Mouse (Mus musculus) bone marrow, adult 2 months (tissue): ENCODE data around the gene Maml3. TPM values are rescaled to one million over a fixed set of nuclear protein-coding genes. Genes with fewer than 3 reads are reported as not detected.

Experiments used
- H3K27ac ChIP-seq: fragments of 200-500 bp; 2 replicates; pipeline ENCODE4 v1.5.1; 2012; ENCODE audit warnings: low read depth, mild to moderate bottlenecking, control low read depth, inconsistent platforms, low read length; ENCODE audit not compliant: control insufficient read depth, poor library complexity, insufficient read depth
- H3K4me1 ChIP-seq: fragments of 200-500 bp; 2 replicates; pipeline ENCODE4 v1.6.1; 2011; ENCODE audit warnings: low read length; ENCODE audit not compliant: control insufficient read depth, insufficient read depth
- H3K4me3 ChIP-seq: fragments of 200-500 bp; replicated peaks from 2 replicates; pipeline ENCODE3; 2011; ENCODE audit warnings: mild to moderate bottlenecking, low read depth, low read length, control low read depth; ENCODE audit not compliant: control insufficient read depth
- CTCF ChIP-seq: fragments of 200-500 bp; IDR thresholded peaks from 2 replicates; pipeline ENCODE4 v1.5.1; 2011; ENCODE audit warnings: low read length, control low read depth; ENCODE audit not compliant: control insufficient read depth, insufficient read depth
- POLR2A ChIP-seq: fragments of 200-500 bp; IDR thresholded peaks from 2 replicates; pipeline ENCODE4 v1.6.1; 2011; ENCODE audit warnings: low read depth, mild to moderate bottlenecking, control low read depth, low read length, borderline replicate concordance; ENCODE audit not compliant: control insufficient read depth
- WGBS: fragments of 180-500 bp; shearing (Covaris S2); methylation state at CpG from one replicate; pipeline ENCODE4 v1.1.7; 2018; 5-methylcytosine and 5-hydroxymethylcytosine counted together
- polyA plus RNA-seq: library from polyadenylated mRNA; stranded (reverse); fragments of >200 nt; gene quantifications from 2 replicates; pipeline ENCODE4 v1.2.4, GENCODE M21; 2011; ENCODE audit warnings: low replicate concordance; ENCODE audit not compliant: missing spikeins, insufficient read depth, insufficient read length

Gene Maml3
- polyA plus RNA-seq, 1 experiment = 4.9 TPM

DNA sequence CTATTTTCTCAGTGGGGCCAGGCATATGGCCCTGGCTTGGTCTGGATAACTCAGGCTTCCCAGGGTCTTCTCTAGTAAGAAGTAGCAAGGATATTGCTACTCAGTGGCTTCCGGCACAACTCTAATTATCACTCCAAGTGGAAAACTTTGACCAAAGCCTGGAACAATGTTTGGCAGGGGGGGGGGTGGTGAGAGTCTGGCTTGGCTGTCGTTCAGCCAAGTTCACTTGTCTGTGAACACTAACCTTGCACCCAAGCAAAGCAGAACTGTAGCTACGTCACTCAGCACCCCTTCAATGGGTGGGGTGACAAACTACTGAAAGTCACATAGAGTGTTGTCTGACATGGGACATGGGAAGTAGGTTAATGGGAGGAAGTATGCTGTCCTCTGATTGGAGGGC lies 38.7 kb downstream of the Maml3 start:
- TF ChIP-seq POLR2A (no peak), CTCF (no peak)
- H3K27ac ChIP-seq = no peak overlapping the region; the same call in 1 of the 2 replicates
- H3K4me1 ChIP-seq = peaks cover 3% of the 10 kb centered on the region; the same call in 1 of the 2 replicates
- 63% methylated on average over 3 of the region's 3 CpGs for WGBS
- H3K4me3 ChIP-seq = no peak overlapping the region

GRCm38 (mm10) chr3:52063261-52063655 lies 41.6 kb downstream of the Maml3 start:
- TF ChIP-seq CTCF (no peak), POLR2A (no peak)

GRCm38 (mm10) chr3:52062389-52063260 lies 42.3 kb downstream of the Maml3 start:
- no peak overlapping the region for H3K4me3 ChIP-seq
- TF ChIP-seq CTCF = no peak
- no peak for TF ChIP-seq POLR2A
- WGBS = 80% methylated on average over 11 of the region's 11 CpGs
- no peak overlapping the region for H3K27ac ChIP-seq
- peaks cover 3% of the 10 kb centered on the region; the same call in 1 of the 2 replicates for H3K4me1 ChIP-seq

More at GRCm38 (mm10) chr3:52063261-52063655, 41.6 kb downstream of the Maml3 start:
- Histone ChIP-seq H3K4me3 (no peak overlapping the region), H3K27ac (no peak overlapping the region), H3K4me1 (peaks cover 3% of the 10 kb centered on the region; the same call in 1 of the 2 replicates)
- 64% methylated on average over 3 of the region's 3 CpGs for WGBS

DNA sequence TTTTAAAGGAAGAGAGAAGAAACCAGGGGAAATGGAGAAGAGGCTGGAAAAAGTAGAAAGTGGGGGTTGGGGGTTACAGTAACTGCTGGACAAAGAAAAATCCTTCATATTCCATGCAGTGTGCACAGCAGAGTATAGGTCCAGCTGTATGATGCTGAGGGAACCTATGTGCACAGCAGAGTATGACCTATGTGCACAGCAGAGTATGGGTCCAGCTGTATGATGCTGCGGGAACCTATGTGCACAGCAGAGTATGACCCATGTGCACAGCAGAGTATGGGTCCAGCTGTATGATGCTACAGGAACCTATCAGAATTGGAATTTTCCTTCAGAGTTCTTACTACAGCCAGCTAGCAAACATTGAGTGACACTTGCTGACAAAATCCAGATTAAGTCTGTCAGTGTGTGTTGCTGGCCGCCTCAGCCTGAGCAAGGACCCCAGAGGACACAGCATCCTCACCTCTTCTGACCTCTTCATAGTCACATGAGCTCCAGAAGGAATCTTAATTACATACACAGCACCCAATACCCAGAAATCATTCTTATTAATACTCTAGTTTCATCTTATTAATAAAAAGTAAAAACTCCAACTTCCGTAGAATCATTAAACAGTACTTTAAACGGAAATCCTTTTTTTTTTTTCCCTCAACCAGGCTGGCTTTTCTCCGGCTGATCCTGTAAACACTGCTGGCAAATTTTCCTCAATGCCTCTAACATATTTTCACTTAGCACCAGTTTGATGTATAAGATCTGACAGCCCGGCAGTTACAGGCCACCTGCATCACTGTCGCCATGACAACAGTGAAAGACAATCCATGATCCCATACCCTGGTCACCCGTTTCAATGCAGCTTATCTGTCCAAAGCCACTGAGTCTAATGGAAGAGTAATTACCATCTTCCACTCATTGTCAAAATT lies 43.1 kb downstream of the Maml3 start:
- Histone ChIP-seq H3K27ac (no peak overlapping the region), H3K4me1 (peaks cover 3% of the 10 kb centered on the region; the same call in 1 of the 2 replicates), H3K4me3 (no peak overlapping the region)
- TF ChIP-seq CTCF (no peak), POLR2A (no peak)
- 84% methylated on average over 8 of the region's 8 CpGs for WGBS

DNA sequence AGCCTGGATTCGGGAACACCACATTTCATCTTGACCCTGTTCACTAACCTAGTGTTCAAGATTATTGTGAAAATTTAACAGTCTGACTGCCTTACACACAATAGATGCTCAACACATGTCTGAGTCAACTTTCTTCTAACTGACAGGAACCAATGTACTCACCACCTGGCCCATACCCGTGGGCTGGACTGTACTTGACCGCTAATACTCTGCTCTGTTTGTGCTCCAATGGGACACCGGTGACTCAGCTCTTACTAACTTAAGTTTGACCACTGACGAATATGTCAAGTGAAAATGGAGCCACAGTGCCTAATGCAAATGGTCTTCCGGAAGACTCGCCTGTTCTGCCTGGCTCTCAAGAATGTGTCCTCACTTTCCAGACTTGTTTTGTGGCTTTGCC lies 44.0 kb downstream of the Maml3 start:
- no peak for TF ChIP-seq POLR2A
- H3K27ac ChIP-seq = no peak overlapping the region
- 78% methylated on average over 7 of the region's 7 CpGs for whole genome bisulfite sequencing
- no peaks in the 10 kb centered on the region for H3K4me1 ChIP-seq
- no peak overlapping the region for H3K4me3 ChIP-seq

DNA sequence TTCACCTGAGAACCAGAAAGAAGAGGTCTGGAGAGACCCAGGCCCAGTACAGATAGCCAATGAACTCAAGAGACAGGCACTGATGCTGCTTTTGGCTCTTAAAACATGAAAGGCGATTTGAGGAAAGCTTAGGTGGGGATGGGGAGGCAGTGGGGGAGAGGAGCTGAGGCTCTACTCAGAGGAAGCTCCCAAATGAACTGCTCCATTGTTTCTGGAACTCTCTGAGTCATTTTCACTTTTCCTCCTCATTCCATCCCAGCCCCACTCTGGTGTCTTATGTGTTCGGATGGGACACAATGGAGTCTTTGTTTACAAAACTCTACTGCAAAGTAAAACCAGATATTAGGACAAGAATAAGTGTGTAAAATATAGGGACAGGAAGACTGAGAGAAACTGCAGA lies 53.1 kb downstream of the Maml3 start:
- no peak overlapping the region for H3K27ac ChIP-seq
- H3K4me3 ChIP-seq = no peak overlapping the region
- peaks cover 2% of the 10 kb centered on the region; the same call in 1 of the 2 replicates for H3K4me1 ChIP-seq
- WGBS = 74% methylated on average over 2 of the region's 2 CpGs
- no peak for TF ChIP-seq POLR2A
- no peak for TF ChIP-seq CTCF

GRCm38 (mm10) chr3:52048082-52048481 lies 56.8 kb downstream of the Maml3 start:
- Histone ChIP-seq H3K4me3 (no peak overlapping the region), H3K4me1 (no peaks in the 10 kb centered on the region), H3K27ac (no peak overlapping the region)
- TF ChIP-seq POLR2A (no peak), CTCF (no peak)
- 72% methylated on average over 14 of the region's 14 CpGs for WGBS

GRCm38 (mm10) chr3:52047537-52047936 lies 57.3 kb downstream of the Maml3 start:
- Histone ChIP-seq H3K4me1 (no peaks in the 10 kb centered on the region), H3K4me3 (no peak overlapping the region), H3K27ac (no peak overlapping the region)
- no peak for TF ChIP-seq POLR2A
- TF ChIP-seq CTCF = no peak
- WGBS = 82% methylated on average over 8 of the region's 8 CpGs
